Mouse (Mus musculus) stomach, embryonic 16.5 days (tissue): ENCODE measurements around the gene Vps11. TPM values are rescaled to one million over a fixed set of nuclear protein-coding genes. Genes with fewer than 3 reads are reported as not detected.
A peak's percentile ranks its signal among the peaks of the same experiment; 100 is the strongest.
"Not testable (repeated sequence)": the region's sequence is repeated elsewhere in the genome, so short reads cannot be mapped to it uniquely, and the experiment has no call there.

Experiments used
- ATAC-seq: fragments of 200-750 bp; cut with Nextera tagmentation; 2 replicates; pipeline ENCODE4 v1.8.0; 2017; ENCODE audit warnings: moderate number of reproducible peaks, moderate TSS enrichment; ENCODE audit not compliant: insufficient read depth, low FRiP score
- H3K27ac ChIP-seq: fragments of 300-500 bp; sonication (generic); 2 replicates; pipeline ENCODE4 v1.5.1; 2014; ENCODE audit warnings: low read length
- H3K27me3 ChIP-seq: fragments of 300-500 bp; sonication (generic); 2 replicates; pipeline ENCODE4 v1.6.1; 2014; ENCODE audit warnings: low read length, control low read depth, mixed read lengths; ENCODE audit not compliant: control insufficient read depth, insufficient read depth
- H3K36me3 ChIP-seq: fragments of 300-500 bp; sonication (generic); 2 replicates; pipeline ENCODE4 v1.6.1; 2014; ENCODE audit warnings: low read length; ENCODE audit not compliant: control insufficient read depth, insufficient read depth
- H3K4me1 ChIP-seq: fragments of 300-500 bp; sonication (generic); 2 replicates; pipeline ENCODE4 v1.6.1; 2014; ENCODE audit warnings: low read length, control low read depth, mixed read lengths; ENCODE audit not compliant: control insufficient read depth, insufficient read depth
- H3K4me2 ChIP-seq: fragments of 300-500 bp; sonication (generic); 2 replicates; pipeline ENCODE4 v1.6.1; 2014; ENCODE audit warnings: low read depth, low read length, mixed read lengths
- H3K4me3 ChIP-seq: fragments of 300-500 bp; sonication (generic); replicated peaks from 2 replicates; pipeline ENCODE4 v1.5.1; 2014; ENCODE audit warnings: mild to moderate bottlenecking, low read length
- H3K9ac ChIP-seq: fragments of 300-500 bp; sonication (generic); 2 replicates; pipeline ENCODE4 v1.6.1; 2014; ENCODE audit warnings: low read length
- H3K9me3 ChIP-seq: fragments of 300-500 bp; sonication (generic); replicated peaks from 2 replicates; pipeline ENCODE4 v1.6.1; 2016; ENCODE audit warnings: low read length, control low read depth; ENCODE audit not compliant: control insufficient read depth
- WGBS: fragments of 180-500 bp; shearing (Covaris S2); extraction: QIAGEN DNeasy Blood & Tissue Kit; methylation state at CpG from one replicate; pipeline ENCODE4 v1.1.7; 2014; 5-methylcytosine and 5-hydroxymethylcytosine counted together
- polyA plus RNA-seq: library from polyadenylated mRNA; unstranded; fragments of >200 nt; fragmentation: Nextera tagmentation; extraction: Ambion mirVana; gene quantifications from 2 replicates; pipeline ENCODE4 v1.2.1, GENCODE M21; 2015

Gene Vps11
- polyA plus RNA-seq, 1 experiment from 2014 or later: 30.0 TPM

DNA sequence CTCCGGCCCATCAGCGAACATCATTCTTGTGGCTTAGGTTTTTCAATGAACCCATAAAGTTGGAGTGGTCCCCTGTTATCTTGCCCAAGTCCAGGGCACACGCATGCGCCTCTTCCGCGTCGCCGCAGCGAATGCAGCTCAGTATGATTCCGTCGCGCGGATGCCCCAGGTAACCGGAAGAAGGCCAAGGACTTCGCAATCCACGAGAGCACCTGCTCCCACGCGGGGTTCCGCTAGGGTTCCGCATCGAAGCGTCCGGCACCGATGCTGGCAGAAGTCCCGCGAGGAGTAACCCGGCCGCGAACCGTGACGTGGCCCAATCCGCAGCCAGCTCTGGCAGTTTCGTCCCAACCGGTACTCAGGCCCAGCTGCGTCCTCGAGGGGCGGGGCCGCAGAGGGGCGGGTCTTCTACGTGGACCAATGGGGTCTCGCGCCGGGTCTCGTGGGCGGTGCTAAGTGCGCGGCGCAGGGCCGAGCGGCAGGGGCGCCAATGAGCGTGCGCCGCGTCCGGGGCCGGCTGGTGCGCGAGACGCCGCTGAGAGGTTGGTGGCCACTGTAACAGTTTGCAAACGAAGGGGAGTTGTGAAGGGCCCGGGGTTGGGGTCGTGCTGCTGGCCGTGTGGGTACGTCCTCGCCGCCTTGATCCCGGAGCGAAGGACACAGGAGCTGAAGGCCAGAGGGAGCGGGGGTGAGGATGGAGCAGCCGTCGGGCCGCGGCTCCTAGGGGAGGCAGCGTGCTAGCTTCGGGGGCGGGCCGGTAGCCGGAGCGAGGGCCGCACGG, 17.8 kb upstream of the Vps11 start, which contains the start of gene Hyou1:
Gene Hyou1 (plus strand): TSS at position 437 of the 781 bp plus-strand sequence.
- H3K27me3 ChIP-seq: no peaks in the 10 kb centered on the region
- peaks cover 19% of the 10 kb centered on the region for H3K36me3 ChIP-seq
- H3K4me3 ChIP-seq: peak within 1 kb of the TSS; percentile 91
- peak; percentile 98 for ATAC-seq
- H3K27ac ChIP-seq: peak within 1 kb of the TSS; percentile 93
- peak within 1 kb of the TSS; percentile 72 for H3K4me2 ChIP-seq
- peak within 1 kb of the TSS; percentile 86 for H3K9ac ChIP-seq
- no peaks in the 10 kb centered on the region for H3K9me3 ChIP-seq
- WGBS: under 1% methylated on average over 83 of the region's 83 CpGs
- H3K4me1 ChIP-seq: peaks cover 12% of the 10 kb centered on the region

DNA sequence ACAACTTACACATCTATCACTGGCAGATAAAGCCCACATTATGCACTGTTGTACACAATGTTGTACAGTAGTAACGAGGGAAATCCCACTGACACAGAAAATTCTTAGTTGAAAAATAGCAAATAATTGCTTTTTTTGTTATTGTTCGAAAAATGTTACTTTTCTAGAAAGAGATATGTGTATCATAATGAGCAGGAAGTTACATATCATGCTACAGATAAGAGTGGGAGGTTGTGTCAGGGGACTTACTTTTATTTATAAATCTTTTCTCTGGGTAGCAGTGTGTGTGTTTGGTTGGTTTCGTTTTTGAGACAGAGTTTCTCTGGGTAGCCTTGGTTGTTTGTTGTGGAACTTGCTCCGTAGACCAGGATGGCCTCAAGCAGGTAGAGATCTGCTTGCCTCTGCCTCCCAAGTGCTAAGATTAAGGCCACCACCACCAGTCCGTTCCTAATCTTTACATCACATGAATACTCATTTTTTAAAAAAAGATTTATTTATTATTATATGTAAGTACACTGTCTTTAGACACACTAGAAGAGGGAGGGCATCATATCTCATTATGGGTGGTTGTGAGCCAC, 16.8 kb upstream of the Vps11 start:
- ATAC-seq: no peak
- WGBS: 78% methylated on average over 5 of the region's 5 CpGs
- Histone ChIP-seq H3K4me1 (peaks cover 12% of the 10 kb centered on the region), H3K27me3 (no peaks in the 10 kb centered on the region), H3K4me2 (peak overlapping the region; percentile 72), H3K36me3 (peaks cover 12% of the 10 kb centered on the region), H3K27ac (peak overlapping the region; percentile 93; the same call in 1 of the 2 replicates), H3K9me3 (no peaks in the 10 kb centered on the region), H3K4me3 (peak overlapping the region; percentile 91), H3K9ac (peak overlapping the region; percentile 86)

- H3K9ac ChIP-seq, H3K9me3 ChIP-seq, H3K4me3 ChIP-seq, H3K36me3 ChIP-seq, H3K4me2 ChIP-seq, ATAC-seq, H3K27ac ChIP-seq, H3K27me3 ChIP-seq: not testable (repeated sequence)
- H3K4me1 ChIP-seq: peaks cover 12% of the 10 kb centered on the region
- WGBS: 79% methylated on average over 2 of the region's 2 CpGs
Measured at GRCm38 (mm10) chr9:44377335-44377734, 15.9 kb upstream of the Vps11 start.

DNA sequence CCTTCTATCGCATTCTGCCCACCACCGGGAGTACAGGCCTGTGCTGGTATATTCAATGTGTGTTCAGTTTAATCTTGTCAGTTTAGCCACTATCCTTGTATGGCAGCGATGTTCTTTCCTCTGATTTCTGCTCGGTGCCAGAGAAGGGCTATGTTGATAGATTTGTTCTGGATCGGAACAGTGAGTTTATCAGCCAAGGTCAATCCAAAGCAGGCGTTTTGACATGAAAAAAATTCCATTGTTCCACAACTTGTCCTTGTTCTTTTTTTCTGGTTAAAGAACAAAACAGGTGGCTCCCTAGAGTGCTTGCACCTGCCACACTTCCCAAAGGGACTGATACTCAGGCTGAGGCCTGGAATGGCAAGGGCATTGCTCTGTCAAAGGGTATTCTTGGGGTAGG, 14.7 kb upstream of the Vps11 start:
- H3K4me1 ChIP-seq: peaks cover 12% of the 10 kb centered on the region
- no peaks in the 10 kb centered on the region for H3K36me3 ChIP-seq
- no peak overlapping the region for H3K4me3 ChIP-seq
- 81% methylated on average over 6 of the region's 6 CpGs for WGBS
- no peak overlapping the region for H3K4me2 ChIP-seq
- H3K9ac ChIP-seq: no peak overlapping the region
- ATAC-seq: no peak
- H3K27me3 ChIP-seq: no peaks in the 10 kb centered on the region
- H3K27ac ChIP-seq: no peak overlapping the region
- 0 out of 2 replicates have a peak, but pooled peaks cover 2% of the 10 kb centered on the region for H3K9me3 ChIP-seq

DNA sequence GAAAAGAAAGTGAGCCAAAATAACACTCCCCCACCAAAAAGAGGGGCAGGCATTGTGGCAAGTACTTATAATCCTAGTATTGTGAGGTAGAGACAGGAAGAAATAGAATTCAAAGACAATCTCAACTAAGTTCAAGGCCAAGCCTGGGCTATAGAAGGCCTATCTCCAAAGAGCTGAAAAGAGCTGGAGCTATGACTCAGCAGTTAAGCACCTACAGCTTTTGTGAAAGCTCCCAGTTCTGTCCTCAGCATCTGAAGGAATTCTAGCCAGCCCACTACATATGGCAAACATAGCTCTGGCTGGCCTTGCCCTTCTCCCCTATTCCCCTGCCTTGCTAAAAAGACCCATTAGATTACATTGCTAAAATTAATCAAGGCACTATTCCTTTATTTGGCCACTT, 11.9 kb upstream of the Vps11 start:
- no peak overlapping the region for H3K9ac ChIP-seq
- H3K36me3 ChIP-seq: no peaks in the 10 kb centered on the region
- 0 out of 2 replicates have a peak, but pooled peaks cover 2% of the 10 kb centered on the region for H3K9me3 ChIP-seq
- ATAC-seq: no peak
- H3K4me3 ChIP-seq: no peak overlapping the region
- no peaks in the 10 kb centered on the region for H3K27me3 ChIP-seq
- H3K4me2 ChIP-seq: no peak overlapping the region
- H3K4me1 ChIP-seq: peaks cover 2% of the 10 kb centered on the region
- H3K27ac ChIP-seq: no peak overlapping the region

GRCm38 (mm10) chr9:44364480-44364879, 3.0 kb upstream of the Vps11 start:
- 62% methylated on average over 3 of the region's 3 CpGs for whole genome bisulfite sequencing
- Histone ChIP-seq H3K27me3 (no peaks in the 10 kb centered on the region), H3K9ac (no peak overlapping the region), H3K4me1 (peaks cover 8% of the 10 kb centered on the region), H3K36me3 (no peaks in the 10 kb centered on the region), H3K9me3 (no peaks in the 10 kb centered on the region), H3K4me3 (no peak overlapping the region), H3K4me2 (no peak overlapping the region), H3K27ac (no peak overlapping the region)
- ATAC-seq: no peak

DNA sequence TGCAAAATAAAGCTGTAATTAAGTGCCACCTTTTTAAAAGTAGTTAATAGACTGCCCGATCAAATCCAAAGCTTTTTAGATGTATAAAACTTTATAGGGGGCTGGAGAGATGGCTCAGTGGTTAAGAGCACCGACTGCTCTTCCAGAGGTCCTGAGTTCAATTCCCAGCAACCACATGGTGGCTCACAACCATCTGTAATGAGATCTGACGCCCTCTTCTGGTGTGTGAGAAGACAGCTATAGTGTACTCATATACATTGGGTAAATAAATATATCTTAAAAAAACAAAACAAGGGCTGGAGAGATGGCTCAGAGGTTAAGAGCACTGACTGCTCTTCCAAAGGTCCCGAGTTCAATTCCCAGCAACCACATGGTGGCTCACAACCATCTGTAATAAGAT, 461 bp upstream of the Vps11 start:
- not testable (repeated sequence) for H3K4me1 ChIP-seq, H3K9me3 ChIP-seq, H3K27me3 ChIP-seq
- H3K4me3 ChIP-seq: peak overlapping the region; percentile 81
- H3K27ac ChIP-seq: peak overlapping the region; percentile 53
- H3K4me2 ChIP-seq: peak overlapping the region; percentile 78
- 37% methylated on average over 4 of the region's 4 CpGs for WGBS
- peak; percentile 39; the same call in 1 of the 2 replicates for ATAC-seq
- peaks cover 16% of the 10 kb centered on the region for H3K36me3 ChIP-seq
- peak overlapping the region; percentile 56 for H3K9ac ChIP-seq

GRCm38 (mm10) chr9:44357207-44357606, 4.3 kb downstream of the Vps11 start:
- ATAC-seq: no peak
- no peaks in the 10 kb centered on the region for H3K9me3 ChIP-seq
- peaks cover 8% of the 10 kb centered on the region for H3K4me1 ChIP-seq
- no peaks in the 10 kb centered on the region for H3K27me3 ChIP-seq
- H3K27ac ChIP-seq: no peak overlapping the region
- H3K9ac ChIP-seq: no peak overlapping the region
- peaks cover 57% of the 10 kb centered on the region for H3K36me3 ChIP-seq
- H3K4me2 ChIP-seq: no peak overlapping the region
- H3K4me3 ChIP-seq: no peak overlapping the region
- 69% methylated on average over 4 of the region's 4 CpGs for WGBS

DNA sequence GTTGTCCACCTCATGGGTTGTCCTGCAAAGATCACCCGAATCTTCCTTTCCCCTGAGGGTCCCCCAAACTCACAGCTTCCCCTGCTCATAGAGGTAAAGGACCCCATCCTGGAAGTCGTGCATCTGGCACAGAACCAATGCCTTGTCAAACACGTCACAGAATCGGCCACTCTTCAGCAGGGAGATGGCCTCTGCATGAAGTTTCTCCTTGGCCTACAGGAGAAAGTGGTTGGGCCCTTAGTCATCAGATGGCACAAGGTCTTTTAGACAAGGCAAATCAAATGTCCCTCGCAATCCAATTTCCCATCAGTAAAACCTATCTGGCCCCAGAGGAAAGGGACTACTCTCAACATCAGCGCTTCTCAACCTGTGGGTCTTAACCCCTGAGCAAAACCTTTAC, 8.3 kb downstream of the Vps11 start:
- H3K27me3 ChIP-seq: no peaks in the 10 kb centered on the region
- no peaks in the 10 kb centered on the region for H3K4me1 ChIP-seq
- ATAC-seq: no peak
- WGBS: 86% methylated on average over 6 of the region's 6 CpGs
- H3K36me3 ChIP-seq: peaks cover 66% of the 10 kb centered on the region
- no peak overlapping the region for H3K9ac ChIP-seq
- no peak overlapping the region for H3K4me3 ChIP-seq
- H3K27ac ChIP-seq: no peak overlapping the region
- no peak overlapping the region for H3K4me2 ChIP-seq
- no peaks in the 10 kb centered on the region for H3K9me3 ChIP-seq
